Mouse (Mus musculus): ENCODE results near the gene Mapk3. TPM values are rescaled to one million over a fixed set of nuclear protein-coding genes. Genes with fewer than 3 reads are reported as not detected.
"Not testable (repeated sequence)": the region's sequence is repeated elsewhere in the genome, so short reads cannot be mapped to it uniquely, and the experiment has no call there.

Gene Mapk3
- polyA plus RNA-seq, 1 experiment: 337 TPM

DNA sequence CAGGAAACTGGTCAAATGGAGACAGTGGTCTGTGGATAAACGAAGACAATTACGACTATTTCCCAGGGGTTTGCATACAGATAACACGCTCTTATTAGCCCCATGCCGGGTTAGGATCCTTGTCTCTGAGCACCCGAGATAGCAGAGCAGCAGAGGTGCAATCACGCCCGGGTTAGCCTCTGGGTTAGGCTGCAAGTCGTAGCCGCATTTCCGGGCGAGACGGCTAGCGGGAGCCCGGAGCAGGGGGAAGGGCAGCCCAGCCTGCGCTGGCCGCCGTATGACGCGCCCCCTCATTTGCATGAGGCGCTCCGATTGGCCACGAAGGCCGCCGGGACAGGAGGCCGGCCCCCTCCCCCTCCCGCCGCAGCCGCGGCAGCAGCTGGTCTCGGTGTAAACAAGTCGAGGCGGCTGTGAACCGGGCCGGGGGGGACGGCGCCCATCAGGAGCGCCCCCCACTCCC, 17.2 kb downstream of the Mapk3 start, which contains the start of gene Ypel3:
TSS of gene Ypel3 (plus strand) at position 358 of the 460 bp plus-strand sequence.
- Histone ChIP-seq H3K4me1 (ENCODE audit: control insufficient read depth, insufficient read depth, low read length) (peaks cover 23% of the 10 kb centered on the region), H3K36me3 (ENCODE audit: control insufficient read depth, insufficient read depth, low read length) (no peaks in the 10 kb centered on the region), H3K27me3 (ENCODE audit: control insufficient read depth, insufficient read depth, low read length) (no peaks in the 10 kb centered on the region), H3K4me3 (ENCODE audit: control insufficient read depth, low read depth, low read length) (peak within 1 kb of the TSS; percentile 83), H3K27ac (ENCODE audit: control insufficient read depth, insufficient read depth, low read depth, low read length) (peak within 1 kb of the TSS; percentile 33; the same call in 1 of the 2 replicates)
- TF ChIP-seq CTCF (IDR thresholded peaks at IDR 0.05; ENCODE audit: control insufficient read depth, insufficient read depth, insufficient replicate concordance, low read depth, low read length): 0 out of 2 replicates have a peak, but pooled peaks have one; percentile 4
- peak; percentile 66 for TF ChIP-seq POLR2A (IDR thresholded peaks at IDR 0.05; ENCODE audit: control insufficient read depth, low read depth, low read length)

GRCm38 (mm10) chr7:126777476-126777875, 18.1 kb downstream of the Mapk3 start:
- TF ChIP-seq CTCF (IDR thresholded peaks at IDR 0.05; ENCODE audit: control insufficient read depth, insufficient read depth, insufficient replicate concordance, low read depth, low read length): no peak
- no peak for TF ChIP-seq POLR2A (IDR thresholded peaks at IDR 0.05; ENCODE audit: control insufficient read depth, low read depth, low read length)
- H3K27ac ChIP-seq (ENCODE audit: control insufficient read depth, insufficient read depth, low read depth, low read length): no peak overlapping the region; the same call in 1 of the 2 replicates
- peaks cover 25% of the 10 kb centered on the region for H3K4me1 ChIP-seq (ENCODE audit: control insufficient read depth, insufficient read depth, low read length)
- peak overlapping the region; percentile 83 for H3K4me3 ChIP-seq (ENCODE audit: control insufficient read depth, low read depth, low read length)
- H3K27me3 ChIP-seq (ENCODE audit: control insufficient read depth, insufficient read depth, low read length): no peaks in the 10 kb centered on the region
- H3K36me3 ChIP-seq (ENCODE audit: control insufficient read depth, insufficient read depth, low read length): no peaks in the 10 kb centered on the region

GRCm38 (mm10) chr7:126778147-126778546, 18.7 kb downstream of the Mapk3 start:
- Histone ChIP-seq H3K27me3 (ENCODE audit: control insufficient read depth, insufficient read depth, low read length) (no peaks in the 10 kb centered on the region), H3K4me1 (ENCODE audit: control insufficient read depth, insufficient read depth, low read length) (peaks cover 25% of the 10 kb centered on the region), H3K36me3 (ENCODE audit: control insufficient read depth, insufficient read depth, low read length) (no peaks in the 10 kb centered on the region), H3K27ac (ENCODE audit: control insufficient read depth, insufficient read depth, low read depth, low read length) (no peak overlapping the region), H3K4me3 (ENCODE audit: control insufficient read depth, low read depth, low read length) (peak overlapping the region; percentile 83)
- TF ChIP-seq CTCF (IDR thresholded peaks at IDR 0.05; ENCODE audit: control insufficient read depth, insufficient read depth, insufficient replicate concordance, low read depth, low read length) (no peak), POLR2A (IDR thresholded peaks at IDR 0.05; ENCODE audit: control insufficient read depth, low read depth, low read length) (no peak)

DNA sequence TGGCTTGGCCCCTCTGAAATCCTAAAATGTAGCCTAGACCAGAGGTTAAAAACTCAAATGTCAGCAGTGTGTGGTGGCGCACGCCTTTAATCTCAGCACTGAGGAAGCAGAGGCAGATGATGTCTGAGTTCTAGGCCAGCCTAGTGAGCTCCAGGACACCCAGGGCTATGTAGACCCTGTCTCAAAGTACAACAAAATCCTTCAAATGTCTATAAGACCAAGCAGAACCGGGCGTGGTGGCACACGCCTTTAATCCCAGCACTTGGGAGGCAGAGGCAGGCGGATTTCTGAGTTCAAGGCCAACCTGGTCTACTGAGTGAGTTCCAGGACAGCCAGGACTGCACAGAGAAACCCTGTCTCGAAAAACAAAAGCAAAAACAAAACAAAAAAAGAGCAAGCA, 19.7 kb downstream of the Mapk3 start:
- not testable (repeated sequence) for H3K4me3 ChIP-seq (ENCODE audit: control insufficient read depth, low read depth, low read length); H3K27me3 ChIP-seq (ENCODE audit: control insufficient read depth, insufficient read depth, low read length); H3K36me3 ChIP-seq (ENCODE audit: control insufficient read depth, insufficient read depth, low read length); H3K27ac ChIP-seq (ENCODE audit: control insufficient read depth, insufficient read depth, low read depth, low read length)
- H3K4me1 ChIP-seq (ENCODE audit: control insufficient read depth, insufficient read depth, low read length): peaks cover 25% of the 10 kb centered on the region

DNA sequence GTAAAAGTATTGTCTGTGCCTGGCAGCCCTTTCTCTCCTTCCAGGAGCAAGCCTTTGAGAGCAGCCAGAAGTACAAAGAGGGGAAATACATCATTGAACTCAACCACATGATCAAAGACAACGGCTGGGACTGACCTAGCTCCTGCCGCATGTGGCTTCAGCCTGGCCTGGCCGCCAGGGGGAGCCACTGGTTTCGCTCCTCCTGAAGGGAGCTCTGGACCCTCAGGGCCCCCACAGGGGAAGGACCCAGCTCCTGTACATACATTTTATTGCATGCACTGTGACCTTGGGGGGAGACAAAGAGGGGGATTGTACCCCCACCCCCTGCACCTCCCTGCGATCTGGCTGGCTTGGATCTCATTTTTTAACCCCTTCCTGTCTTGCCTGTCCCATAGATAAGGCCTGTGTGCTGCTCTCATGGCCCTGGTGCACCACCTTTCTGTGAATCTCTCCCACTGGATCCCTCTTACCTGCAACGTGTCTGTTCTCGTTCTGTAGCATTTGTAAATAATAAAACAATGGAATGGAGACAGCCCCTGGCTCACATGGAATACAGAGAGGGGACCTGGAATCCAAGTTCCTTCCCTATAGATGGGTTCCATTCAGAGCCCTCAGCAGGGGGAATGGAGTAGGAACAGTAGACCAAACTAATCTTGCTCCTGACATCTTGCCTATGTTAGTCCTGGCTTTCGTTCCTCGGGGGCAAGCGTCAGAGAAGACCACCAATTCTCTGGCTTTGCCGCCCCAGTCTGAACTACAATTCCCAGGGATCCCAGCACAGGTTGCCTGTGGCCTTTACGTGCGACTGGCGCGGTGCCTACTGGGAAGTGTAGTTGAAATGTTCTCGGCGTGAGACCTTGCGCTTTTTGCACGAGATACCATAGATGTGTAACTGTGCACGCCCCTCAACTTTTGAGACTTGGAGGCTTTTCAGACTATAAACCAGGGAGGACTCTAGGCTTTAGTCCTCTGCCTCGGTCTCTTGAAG, 20.9 kb downstream of the Mapk3 start:
- Histone ChIP-seq H3K4me1 (ENCODE audit: control insufficient read depth, insufficient read depth, low read length) (peaks cover 23% of the 10 kb centered on the region), H3K4me3 (ENCODE audit: control insufficient read depth, low read depth, low read length) (peak overlapping the region; percentile 18; the same call in 1 of the 2 replicates), H3K27ac (ENCODE audit: control insufficient read depth, insufficient read depth, low read depth, low read length) (no peak overlapping the region), H3K36me3 (ENCODE audit: control insufficient read depth, insufficient read depth, low read length) (no peaks in the 10 kb centered on the region), H3K27me3 (ENCODE audit: control insufficient read depth, insufficient read depth, low read length) (no peaks in the 10 kb centered on the region)
- no peak for TF ChIP-seq POLR2A (IDR thresholded peaks at IDR 0.05; ENCODE audit: control insufficient read depth, low read depth, low read length)
- TF ChIP-seq CTCF (IDR thresholded peaks at IDR 0.05; ENCODE audit: control insufficient read depth, insufficient read depth, insufficient replicate concordance, low read depth, low read length): peak; percentile 84

DNA sequence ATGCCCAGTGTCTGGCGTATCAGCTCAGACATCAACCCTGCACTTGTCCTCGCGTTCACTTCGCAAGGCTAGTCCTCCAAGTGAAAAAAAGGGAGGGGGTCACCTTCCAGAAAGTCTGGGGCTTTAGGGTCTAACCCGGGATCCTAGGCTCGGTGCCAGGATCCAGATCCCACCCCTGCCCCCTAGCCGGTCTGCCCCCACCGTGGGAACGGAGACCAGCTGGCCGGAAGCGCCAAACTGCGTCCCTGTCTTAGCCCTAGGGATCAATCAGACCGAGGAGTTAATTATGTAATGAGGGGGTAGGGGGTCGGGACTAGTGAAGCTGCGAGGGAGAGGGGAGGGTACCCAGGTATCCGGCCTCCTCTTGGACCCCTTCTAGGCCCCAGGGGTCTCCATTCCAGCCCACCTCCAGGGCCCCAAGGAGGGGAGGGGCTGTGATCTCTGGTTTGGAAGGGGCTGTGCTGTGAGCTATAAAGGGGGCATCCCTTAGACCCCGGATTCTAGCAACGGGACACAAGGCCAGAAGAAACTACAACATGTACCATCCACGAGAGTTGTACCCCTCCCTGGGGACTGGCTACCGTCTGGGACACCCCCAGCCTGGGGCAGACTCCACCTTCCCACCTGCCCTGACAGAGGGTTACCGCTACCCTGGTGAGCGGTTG, 21.7 kb downstream of the Mapk3 start, which contains the start of gene Tbx6:
TSS of gene Tbx6 (plus strand) at position 513 of the 665 bp plus-strand sequence.
- peak within 1 kb of the TSS; percentile 18; the same call in 1 of the 2 replicates for H3K4me3 ChIP-seq (ENCODE audit: control insufficient read depth, low read depth, low read length)
- H3K27ac ChIP-seq (ENCODE audit: control insufficient read depth, insufficient read depth, low read depth, low read length): no peak within 1 kb of the TSS
- H3K4me1 ChIP-seq (ENCODE audit: control insufficient read depth, insufficient read depth, low read length): peaks cover 19% of the 10 kb centered on the region
- TF ChIP-seq CTCF (IDR thresholded peaks at IDR 0.05; ENCODE audit: control insufficient read depth, insufficient read depth, insufficient replicate concordance, low read depth, low read length) (no peak), POLR2A (IDR thresholded peaks at IDR 0.05; ENCODE audit: control insufficient read depth, low read depth, low read length) (no peak)
- no peaks in the 10 kb centered on the region; the same call in 1 of the 2 replicates for H3K36me3 ChIP-seq (ENCODE audit: control insufficient read depth, insufficient read depth, low read length)
- H3K27me3 ChIP-seq (ENCODE audit: control insufficient read depth, insufficient read depth, low read length): no peaks in the 10 kb centered on the region

Measured in testis, adult 2 months (tissue).